Mouse (Mus musculus): ENCODE results near the gene Dusp19. TPM values are rescaled to one million over a fixed set of nuclear protein-coding genes. Genes with fewer than 3 reads are reported as not detected.

Dusp19 gene
- polyA plus RNA-seq, 1 experiment from 2014 or later, result 14.3 TPM

- Histone ChIP-seq H3K9me3 (ENCODE audit: low read length) (no peaks in the 10 kb centered on the region), H3K27ac (ENCODE audit: low read length) (no peak overlapping the region), H3K4me1 (ENCODE audit: insufficient read depth, low read length) (no peaks in the 10 kb centered on the region), H3K4me2 (replicated peaks; ENCODE audit: low read depth, low read length) (no peak overlapping the region), H3K4me3 (ENCODE audit: low read length) (no peak overlapping the region), H3K9ac (replicated peaks; ENCODE audit: low read length) (no peak overlapping the region), H3K27me3 (ENCODE audit: insufficient read depth, low read length) (no peaks in the 10 kb centered on the region), H3K36me3 (ENCODE audit: insufficient read depth, low read length) (no peaks in the 10 kb centered on the region)
- no peak for ATAC-seq (ENCODE audit: low FRiP score, low TSS enrichment)
- WGBS, result 70% methylated on average over 4 of the region's 4 CpGs
Observed at GRCm38 (mm10) chr2:80594215-80594918, 22.5 kb upstream of the Dusp19 start.

- Histone ChIP-seq H3K9ac (replicated peaks; ENCODE audit: low read length) (no peak overlapping the region), H3K4me2 (replicated peaks; ENCODE audit: low read depth, low read length) (no peak overlapping the region), H3K27ac (ENCODE audit: low read length) (no peak overlapping the region), H3K9me3 (ENCODE audit: low read length) (no peaks in the 10 kb centered on the region), H3K36me3 (ENCODE audit: insufficient read depth, low read length) (no peaks in the 10 kb centered on the region), H3K4me1 (ENCODE audit: insufficient read depth, low read length) (no peaks in the 10 kb centered on the region), H3K27me3 (ENCODE audit: insufficient read depth, low read length) (no peaks in the 10 kb centered on the region), H3K4me3 (ENCODE audit: low read length) (no peak overlapping the region)
- WGBS, result 75% methylated on average over 5 of the region's 5 CpGs
- no peak for ATAC-seq (ENCODE audit: low FRiP score, low TSS enrichment)
Observed at GRCm38 (mm10) chr2:80596960-80597359, 19.9 kb upstream of the Dusp19 start.

GRCm38 (mm10) chr2:80599850-80600249 lies 17.0 kb upstream of the Dusp19 start:
- H3K4me2 ChIP-seq (replicated peaks; ENCODE audit: low read depth, low read length), result no peak overlapping the region
- no peak overlapping the region for H3K4me3 ChIP-seq (ENCODE audit: low read length)
- H3K27ac ChIP-seq (ENCODE audit: low read length), result no peak overlapping the region
- H3K36me3 ChIP-seq (ENCODE audit: insufficient read depth, low read length), result no peaks in the 10 kb centered on the region
- no peak overlapping the region for H3K9ac ChIP-seq (replicated peaks; ENCODE audit: low read length)
- H3K9me3 ChIP-seq (ENCODE audit: low read length), result no peaks in the 10 kb centered on the region
- H3K4me1 ChIP-seq (ENCODE audit: insufficient read depth, low read length), result no peaks in the 10 kb centered on the region
- WGBS, result 86% methylated on average over 3 of the region's 3 CpGs
- no peaks in the 10 kb centered on the region for H3K27me3 ChIP-seq (ENCODE audit: insufficient read depth, low read length)
- ATAC-seq (ENCODE audit: low FRiP score, low TSS enrichment), result no peak

- Histone ChIP-seq H3K27ac (ENCODE audit: low read length) (no peak overlapping the region), H3K4me1 (ENCODE audit: insufficient read depth, low read length) (no peaks in the 10 kb centered on the region), H3K36me3 (ENCODE audit: insufficient read depth, low read length) (no peaks in the 10 kb centered on the region), H3K9me3 (ENCODE audit: low read length) (no peaks in the 10 kb centered on the region), H3K27me3 (ENCODE audit: insufficient read depth, low read length) (no peaks in the 10 kb centered on the region), H3K9ac (replicated peaks; ENCODE audit: low read length) (no peak overlapping the region), H3K4me3 (ENCODE audit: low read length) (no peak overlapping the region), H3K4me2 (replicated peaks; ENCODE audit: low read depth, low read length) (no peak overlapping the region)
- no peak for ATAC-seq (ENCODE audit: low FRiP score, low TSS enrichment)
Observed at GRCm38 (mm10) chr2:80600611-80601010, 16.2 kb upstream of the Dusp19 start.

GRCm38 (mm10) chr2:80602756-80603155 lies 14.1 kb upstream of the Dusp19 start:
- H3K27me3 ChIP-seq (ENCODE audit: insufficient read depth, low read length), result no peaks in the 10 kb centered on the region
- 96% methylated on average over 12 of the region's 13 CpGs for WGBS
- no peak for ATAC-seq (ENCODE audit: low FRiP score, low TSS enrichment)
- no peaks in the 10 kb centered on the region for H3K4me1 ChIP-seq (ENCODE audit: insufficient read depth, low read length)
- H3K9ac ChIP-seq (replicated peaks; ENCODE audit: low read length), result no peak overlapping the region
- H3K27ac ChIP-seq (ENCODE audit: low read length), result no peak overlapping the region
- no peaks in the 10 kb centered on the region for H3K9me3 ChIP-seq (ENCODE audit: low read length)
- no peak overlapping the region for H3K4me3 ChIP-seq (ENCODE audit: low read length)
- H3K36me3 ChIP-seq (ENCODE audit: insufficient read depth, low read length), result no peaks in the 10 kb centered on the region
- H3K4me2 ChIP-seq (replicated peaks; ENCODE audit: low read depth, low read length), result no peak overlapping the region

GRCm38 (mm10) chr2:80603771-80604426 lies 12.9 kb upstream of the Dusp19 start:
- Histone ChIP-seq H3K9ac (replicated peaks; ENCODE audit: low read length) (no peak overlapping the region), H3K4me2 (replicated peaks; ENCODE audit: low read depth, low read length) (no peak overlapping the region), H3K27me3 (ENCODE audit: insufficient read depth, low read length) (no peaks in the 10 kb centered on the region), H3K4me3 (ENCODE audit: low read length) (no peak overlapping the region), H3K4me1 (ENCODE audit: insufficient read depth, low read length) (no peaks in the 10 kb centered on the region), H3K9me3 (ENCODE audit: low read length) (no peaks in the 10 kb centered on the region), H3K27ac (ENCODE audit: low read length) (no peak overlapping the region), H3K36me3 (ENCODE audit: insufficient read depth, low read length) (no peaks in the 10 kb centered on the region)
- no peak for ATAC-seq (ENCODE audit: low FRiP score, low TSS enrichment)
- 90% methylated on average over 19 of the region's 19 CpGs for WGBS

GRCm38 (mm10) chr2:80612286-80612685 lies 4.6 kb upstream of the Dusp19 start:
- ATAC-seq (ENCODE audit: low FRiP score, low TSS enrichment), result no peak
- Histone ChIP-seq H3K9ac (replicated peaks; ENCODE audit: low read length) (no peak overlapping the region), H3K9me3 (ENCODE audit: low read length) (no peaks in the 10 kb centered on the region), H3K4me1 (ENCODE audit: insufficient read depth, low read length) (no peaks in the 10 kb centered on the region), H3K4me3 (ENCODE audit: low read length) (no peak overlapping the region), H3K36me3 (ENCODE audit: insufficient read depth, low read length) (no peaks in the 10 kb centered on the region), H3K27ac (ENCODE audit: low read length) (no peak overlapping the region), H3K4me2 (replicated peaks; ENCODE audit: low read depth, low read length) (no peak overlapping the region), H3K27me3 (ENCODE audit: insufficient read depth, low read length) (no peaks in the 10 kb centered on the region)
- WGBS, result 58% methylated on average over 1 of the region's 1 CpGs

GRCm38 (mm10) chr2:80612796-80613195 lies 4.0 kb upstream of the Dusp19 start:
- H3K4me3 ChIP-seq (ENCODE audit: low read length), result no peak overlapping the region
- H3K4me1 ChIP-seq (ENCODE audit: insufficient read depth, low read length), result peaks cover 3% of the 10 kb centered on the region; the same call in 1 of the 2 replicates
- H3K4me2 ChIP-seq (replicated peaks; ENCODE audit: low read depth, low read length), result no peak overlapping the region
- ATAC-seq (ENCODE audit: low FRiP score, low TSS enrichment), result no peak
- WGBS, result 64% methylated on average over 2 of the region's 2 CpGs
- no peak overlapping the region for H3K9ac ChIP-seq (replicated peaks; ENCODE audit: low read length)
- H3K9me3 ChIP-seq (ENCODE audit: low read length), result no peaks in the 10 kb centered on the region
- H3K36me3 ChIP-seq (ENCODE audit: insufficient read depth, low read length), result no peaks in the 10 kb centered on the region
- no peaks in the 10 kb centered on the region for H3K27me3 ChIP-seq (ENCODE audit: insufficient read depth, low read length)
- no peak overlapping the region for H3K27ac ChIP-seq (ENCODE audit: low read length)

- WGBS, result 88% methylated on average over 3 of the region's 3 CpGs
- Histone ChIP-seq H3K9me3 (ENCODE audit: low read length) (no peaks in the 10 kb centered on the region), H3K36me3 (ENCODE audit: insufficient read depth, low read length) (0 out of 2 replicates have a peak, but pooled peaks cover 2% of the 10 kb centered on the region), H3K9ac (replicated peaks; ENCODE audit: low read length) (no peak overlapping the region), H3K27me3 (ENCODE audit: insufficient read depth, low read length) (no peaks in the 10 kb centered on the region), H3K4me3 (ENCODE audit: low read length) (no peak overlapping the region), H3K4me1 (ENCODE audit: insufficient read depth, low read length) (peaks cover 5% of the 10 kb centered on the region; the same call in 1 of the 2 replicates), H3K27ac (ENCODE audit: low read length) (no peak overlapping the region), H3K4me2 (replicated peaks; ENCODE audit: low read depth, low read length) (no peak overlapping the region)
- no peak for ATAC-seq (ENCODE audit: low FRiP score, low TSS enrichment)
Observed at GRCm38 (mm10) chr2:80618991-80619390, 2.1 kb downstream of the Dusp19 start.

- ATAC-seq (ENCODE audit: low FRiP score, low TSS enrichment), result no peak
- H3K9ac ChIP-seq (replicated peaks; ENCODE audit: low read length), result no peak overlapping the region
- H3K4me3 ChIP-seq (ENCODE audit: low read length), result no peak overlapping the region
- peaks cover 3% of the 10 kb centered on the region; the same call in 1 of the 2 replicates for H3K9me3 ChIP-seq (ENCODE audit: low read length)
- H3K4me2 ChIP-seq (replicated peaks; ENCODE audit: low read depth, low read length), result no peak overlapping the region
- H3K4me1 ChIP-seq (ENCODE audit: insufficient read depth, low read length), result peaks cover 5% of the 10 kb centered on the region; the same call in 1 of the 2 replicates
- H3K36me3 ChIP-seq (ENCODE audit: insufficient read depth, low read length), result peaks cover 16% of the 10 kb centered on the region; the same call in 1 of the 2 replicates
- H3K27ac ChIP-seq (ENCODE audit: low read length), result no peak overlapping the region
- 94% methylated on average over 3 of the region's 3 CpGs for WGBS
- H3K27me3 ChIP-seq (ENCODE audit: insufficient read depth, low read length), result no peaks in the 10 kb centered on the region
Observed at GRCm38 (mm10) chr2:80621921-80622320, 5.1 kb downstream of the Dusp19 start.

Data from kidney, embryonic 16.5 days (tissue).